Comparison of ENCODE assay signal across 9 mouse cellular contexts in the genomic region with DNA sequence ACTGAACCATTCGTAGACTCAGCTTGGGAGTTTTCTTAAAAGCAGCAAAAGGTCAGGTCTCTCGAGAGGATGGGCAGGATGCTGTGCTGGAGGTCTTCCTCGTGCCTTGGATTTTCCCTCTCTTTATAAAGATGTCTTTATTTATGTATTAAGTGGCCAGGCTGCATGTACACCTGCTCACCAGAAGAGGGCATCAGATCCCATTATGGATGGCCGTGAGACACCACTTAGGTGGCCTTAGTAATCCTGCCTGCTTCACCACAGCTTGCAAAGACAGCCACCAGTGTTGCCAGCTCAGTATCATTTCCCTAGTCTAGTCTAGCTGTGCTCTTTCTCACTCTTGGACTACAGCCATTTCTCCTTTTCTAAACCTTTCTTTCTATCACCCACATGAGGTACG. TPM values are rescaled to one million over a fixed set of nuclear protein-coding genes. Genes with fewer than 3 reads are reported as not detected.
DNase-seq lines count a peak whose midpoint lies in the region; TF ChIP-seq lines count a peak whose summit lies in the region.
"Had no signal": no experiment of that assay in that cellular context is flagged by ENCODE, and none has a peak within 500 bp of the region (broad histone marks: within the 10 kb centered on the region; RNA-seq: fewer than 3 reads in every experiment).

No protein-coding gene starts in this region.

- no peak overlapping the region for H3K4me3 ChIP-seq in lung, adult 2 months (replicated peaks; ENCODE audit: extremely low read depth, low read depth, low read length)
- H3K4me3 ChIP-seq: hindbrain, embryonic 15.5 days had no signal

- 47% methylated on average over 5 of the region's 5 CpGs for WGBS in lung, adult 2 months

- no peak for TF ChIP-seq POLR2A in lung, adult 2 months (IDR thresholded peaks at IDR 0.05; ENCODE audit: borderline replicate concordance, extremely low read depth, low read depth, low read length)

- peak; percentile 19 for DNase-seq in cerebellum, adult 8-10 months
- DNase-seq in cerebellum, postnatal 36 days, result no peak
- DNase-seq in lung, adult 2 months, result no peak
- DNase-seq in lung, postnatal 4 days, result no peak
- peak; percentile 34 for DNase-seq in c-Kit-positive CD71-positive TER-119-positive erythroid progenitor cells, embryonic 14.5 days (ENCODE audit: low spot score)
- peak; percentile 55 for DNase-seq in lung, postnatal 36 days
- no peak for DNase-seq in right cerebral cortex, postnatal 14 days
- DNase-seq in heart, adult 8-10 months (ENCODE audit: low spot score), result no peak

- no peaks in the 10 kb centered on the region for H3K4me1 ChIP-seq in lung, adult 2 months (ENCODE audit: control insufficient read depth, insufficient read depth, low read length)
- H3K4me1 ChIP-seq: hindbrain, embryonic 15.5 days had no signal

- TF ChIP-seq CTCF in lung, adult 2 months (IDR thresholded peaks at IDR 0.05; ENCODE audit: insufficient read depth, low read length), result peak; percentile 76

RNA-seq across cellular contexts. Expression of a gene that starts 19.7 kb away (rescaled TPM):
- not detected in 2 replicates for polyA plus RNA-seq in lung, adult 2 months (2012; rRNA removed)
- total RNA-seq in heart, adult 8-10 months (2022), result not detected

RNA-seq across cellular contexts. Expression of a gene that starts 20.6 kb away (rescaled TPM):
- polyA plus RNA-seq in lung, adult 2 months (2012; rRNA removed), result 0.09 and 0.15 TPM in 2 replicates
- under 1 TPM in 2 of 4 experiments, not detected in 2; 0.08 to 0.19 TPM for total RNA-seq in heart, adult 8-10 months (2022)

RNA-seq across cellular contexts. Expression of a gene that starts 29.4 kb away (rescaled TPM):
- polyA plus RNA-seq in lung, adult 2 months (2012; rRNA removed), result 36.2 and 64.3 TPM in 2 replicates
- total RNA-seq in heart, adult 8-10 months (2022), result 1,000 to 10,000 TPM; 1,298 to 1,376 (median 1,346) TPM

RNA-seq across cellular contexts. Expression of a gene that starts 29.5 kb away (rescaled TPM):
- 49.3 and 112 TPM in 2 replicates for polyA plus RNA-seq in lung, adult 2 months (2012; rRNA removed)
- 1,000 to 10,000 TPM; 2,312 to 2,801 (median 2,464) TPM for total RNA-seq in heart, adult 8-10 months (2022)

RNA-seq across cellular contexts. Expression of a gene that starts 52.2 kb away (rescaled TPM):
- polyA plus RNA-seq in lung, adult 2 months (2012; rRNA removed), result 9.7 and 12.2 TPM in 2 replicates
- 1 to 10 TPM; 2.8 to 3.8 (median 3.3) TPM for total RNA-seq in heart, adult 8-10 months (2022)

Comparison
In these comparisons a context has a peak if more than half of its experiments do, and no peak if none do; other contexts are left out.
1. DNase-seq: peak in cerebellum, adult 8-10 months (single experiment), c-Kit-positive CD71-positive TER-119-positive erythroid progenitor cells, embryonic 14.5 days (single experiment) and lung, postnatal 36 days (single experiment); none in cerebellum, postnatal 36 days (0 of 2), lung, adult 2 months (single experiment), lung, postnatal 4 days (0 of 2), right cerebral cortex, postnatal 14 days (single experiment) and heart, adult 8-10 months (single experiment).